Mouse (Mus musculus) gastrocnemius, postnatal 25 days (tissue): ENCODE results near the gene A030005L19Rik. TPM values are rescaled to one million over a fixed set of nuclear protein-coding genes. Genes with fewer than 3 reads are reported as not detected.
"Not testable (repeated sequence)": the region's sequence is repeated elsewhere in the genome, so short reads cannot be mapped to it uniquely, and the experiment has no call there.

Source experiments
- DNase-seq: peaks from one replicate; pipeline ENCODE4 v3.0.0; 2022
- long read RNA-seq, 2 experiments: library from polyadenylated mRNA; stranded (forward); transcript quantifications; one replicate each; pipeline ENCODE4 v2.0.0; 2021
- total RNA-seq, 2 experiments: library from RNA; stranded (reverse); gene quantifications; 1 replicate in 1 of 2; 2 replicates in 1 of 2; pipeline ENCODE4 v1.2.3; 2021

The A030005L19Rik gene
- total RNA-seq, result not detected
- long read RNA-seq, experiment 1, result 0 reads
- long read RNA-seq, experiment 2, result 0 reads

GRCm38 (mm10) chr1:82913025-82913424, at the start of gene A030005L19Rik:
TSS of gene A030005L19Rik (plus strand) at chr1:82913325.
- DNase-seq, result no peak

- DNase-seq, result no peak
These were observed 42.9 kb upstream of the A030005L19Rik start for GRCm38 (mm10) chr1:82870202-82870601.

- DNase-seq, result no peak
These were observed 34.0 kb upstream of the A030005L19Rik start for GRCm38 (mm10) chr1:82879172-82879571.

- DNase-seq, result no peak
These were observed 32.9 kb upstream of the A030005L19Rik start for GRCm38 (mm10) chr1:82880196-82880595.

- DNase-seq, result no peak
These were observed 19.9 kb upstream of the A030005L19Rik start for GRCm38 (mm10) chr1:82893269-82893668.

GRCm38 (mm10) chr1:82900567-82900966, 12.6 kb upstream of the A030005L19Rik start:
- DNase-seq, result no peak

GRCm38 (mm10) chr1:82901201-82901600, 11.9 kb upstream of the A030005L19Rik start:
- DNase-seq, result no peak

GRCm38 (mm10) chr1:82905886-82906285, 7.2 kb upstream of the A030005L19Rik start:
- DNase-seq, result no peak

GRCm38 (mm10) chr1:82913434-82913833, 309 bp downstream of the A030005L19Rik start:
- DNase-seq, result not testable (repeated sequence)

- DNase-seq, result no peak
These were observed 11.5 kb downstream of the A030005L19Rik start, which contains the start of gene A030014E15Rik for GRCm38 (mm10) chr1:82924650-82925049. TSS of gene A030014E15Rik (plus strand) at chr1:82924917.

- not testable (repeated sequence) for DNase-seq
These were observed 17.4 kb downstream of the A030005L19Rik start for GRCm38 (mm10) chr1:82930558-82930957.

- DNase-seq, result not testable (repeated sequence)
These were observed 18.2 kb downstream of the A030005L19Rik start, which contains the start of gene Gm6217 for GRCm38 (mm10) chr1:82931326-82931725. TSS of gene Gm6217 (minus strand) at chr1:82931399.

GRCm38 (mm10) chr1:82938666-82939065, 25.5 kb downstream of the A030005L19Rik start:
- DNase-seq, result no peak

- not testable (repeated sequence) for DNase-seq
These were observed 29.4 kb downstream of the A030005L19Rik start for GRCm38 (mm10) chr1:82942505-82942904.

- not testable (repeated sequence) for DNase-seq
These were observed 30.2 kb downstream of the A030005L19Rik start, which contains the start of gene A030003K21Rik for GRCm38 (mm10) chr1:82943295-82943694. TSS of gene A030003K21Rik (minus strand) at chr1:82943388.

- not testable (repeated sequence) for DNase-seq
These were observed 32.9 kb downstream of the A030005L19Rik start for GRCm38 (mm10) chr1:82946029-82946428.

- no peak for DNase-seq
These were observed 35.5 kb downstream of the A030005L19Rik start for GRCm38 (mm10) chr1:82948601-82949000.

GRCm38 (mm10) chr1:82955913-82956312, 42.8 kb downstream of the A030005L19Rik start, which contains the start of gene Gm7544:
TSS of gene Gm7544 (minus strand) at chr1:82956013.
- not testable (repeated sequence) for DNase-seq

- no peak for DNase-seq
These were observed 46.8 kb downstream of the A030005L19Rik start, which contains the start of gene Gm47955 for GRCm38 (mm10) chr1:82959870-82960385. TSS of gene Gm47955 (plus strand) at chr1:82960286.
